Mouse (Mus musculus) ES-Bruce4 (cell line): Measurements from ENCODE around the gene Psmd14. TPM values are rescaled to one million over a fixed set of nuclear protein-coding genes. Genes with fewer than 3 reads are reported as not detected.

Source experiments
- H3K27ac ChIP-seq: 2 replicates; pipeline ENCODE4 v1.5.1; 2012; ENCODE audit warnings: low read length, inconsistent platforms; ENCODE audit not compliant: insufficient read depth
- H3K27me3 ChIP-seq: 2 replicates; pipeline ENCODE4 v1.6.1; 2012; ENCODE audit warnings: mild to moderate bottlenecking, low read length, inconsistent platforms; ENCODE audit not compliant: control insufficient read depth, poor library complexity, insufficient read depth, severe bottlenecking
- H3K36me3 ChIP-seq: 2 replicates; pipeline ENCODE4 v1.6.1; 2012; ENCODE audit warnings: inconsistent platforms, mild to moderate bottlenecking, low read length, moderate library complexity; ENCODE audit not compliant: control insufficient read depth, poor library complexity, insufficient read depth, severe bottlenecking
- H3K4me1 ChIP-seq: one replicate; pipeline ENCODE4 v1.8.1; 2011; ENCODE audit warnings: low read length; ENCODE audit not compliant: control insufficient read depth, insufficient read depth
- H3K4me3 ChIP-seq: 2 replicates; pipeline ENCODE4 v1.5.1; 2011; ENCODE audit warnings: low read depth, mild to moderate bottlenecking, low read length
- H3K9ac ChIP-seq: 2 replicates; pipeline ENCODE4 v1.6.1; 2012; ENCODE audit warnings: low read depth, mild to moderate bottlenecking, inconsistent platforms; ENCODE audit not compliant: poor library complexity, severe bottlenecking
- H3K9me3 ChIP-seq: replicated peaks from 2 replicates; pipeline ENCODE4 v1.6.1; 2012; ENCODE audit warnings: mild to moderate bottlenecking, low read length, inconsistent platforms; ENCODE audit not compliant: control insufficient read depth, poor library complexity, insufficient read depth, severe bottlenecking
- CTCF ChIP-seq: IDR thresholded peaks from one replicate; pipeline ENCODE4 v1.8.1; 2011; ENCODE audit warnings: low read depth, low read length
- EP300 ChIP-seq: IDR thresholded peaks from 2 replicates; pipeline ENCODE4 v1.6.1; 2011; ENCODE audit warnings: low read depth, low read length; ENCODE audit not compliant: insufficient read depth
- POLR2A ChIP-seq: IDR thresholded peaks from one replicate; pipeline ENCODE4 v1.8.1; 2011; ENCODE audit warnings: low read length; ENCODE audit not compliant: insufficient read depth
- polyA plus RNA-seq: library from polyadenylated mRNA; stranded (reverse); fragments of >200 nt; gene quantifications from 2 replicates; pipeline ENCODE4 v1.2.4, GENCODE M21; 2011; ENCODE audit warnings: low read depth; ENCODE audit not compliant: missing spikeins, insufficient read depth, insufficient read length

The Psmd14 gene
- polyA plus RNA-seq, 1 experiment = 266 TPM

- Histone ChIP-seq H3K9ac (no peak overlapping the region), H3K36me3 (no peaks in the 10 kb centered on the region), H3K4me3 (no peak overlapping the region), H3K4me1 (no peaks in the 10 kb centered on the region), H3K27ac (no peak overlapping the region), H3K9me3 (no peaks in the 10 kb centered on the region), H3K27me3 (no peaks in the 10 kb centered on the region)
- TF ChIP-seq EP300 = no peak
- TF ChIP-seq POLR2A = no peak
- no peak for TF ChIP-seq CTCF
Observed at GRCm38 (mm10) chr2:61823426-61824140, 112.1 kb downstream of the Psmd14 start.

GRCm38 (mm10) chr2:61837243-61837806 is 125.8 kb downstream of the Psmd14 start:
- H3K9ac ChIP-seq = no peak overlapping the region
- H3K4me3 ChIP-seq = no peak overlapping the region
- H3K4me1 ChIP-seq = no peaks in the 10 kb centered on the region
- no peak overlapping the region for H3K27ac ChIP-seq
- H3K27me3 ChIP-seq = no peaks in the 10 kb centered on the region
- TF ChIP-seq POLR2A (no peak), EP300 (no peak), CTCF (no peak)
- H3K9me3 ChIP-seq = no peaks in the 10 kb centered on the region
- no peaks in the 10 kb centered on the region for H3K36me3 ChIP-seq

Other genes starting within 250 kb of the Psmd14 start
- 20.4 and 23.7 TPM in 2 replicates for gene Tank, start 133.1 kb upstream of the Psmd14 start, polyA plus RNA-seq
- gene Tbr1, start 91.2 kb downstream of the Psmd14 start, polyA plus RNA-seq = not detected in 2 replicates